Mouse (Mus musculus) small intestine, adult 2 months (tissue): ENCODE data around the gene Sult5a1. TPM values are rescaled to one million over a fixed set of nuclear protein-coding genes. Genes with fewer than 3 reads are reported as not detected.
A peak's percentile ranks its signal among the peaks of the same experiment; 100 is the strongest.

ENCODE experiments used
- H3K27ac ChIP-seq: fragments of 200-500 bp; 2 replicates; pipeline ENCODE4 v1.5.1; 2012; ENCODE audit warnings: low read depth, low read length, control low read depth, inconsistent platforms; ENCODE audit not compliant: insufficient read depth
- H3K27me3 ChIP-seq: fragments of 200-500 bp; 2 replicates; pipeline ENCODE4 v1.6.1; 2012; ENCODE audit warnings: mild to moderate bottlenecking, moderate library complexity, low read length, inconsistent platforms; ENCODE audit not compliant: control insufficient read depth, insufficient read depth
- H3K36me3 ChIP-seq: fragments of 200-500 bp; 2 replicates; pipeline ENCODE4 v1.6.1; 2012; ENCODE audit warnings: mild to moderate bottlenecking, low read length, control low read depth, inconsistent platforms; ENCODE audit not compliant: control insufficient read depth, insufficient read depth
- H3K4me1 ChIP-seq: fragments of 200-500 bp; 2 replicates; pipeline ENCODE4 v1.6.1; 2012; ENCODE audit warnings: low read length, inconsistent platforms, mixed read lengths; ENCODE audit not compliant: control insufficient read depth, insufficient read depth, insufficient read length
- H3K4me3 ChIP-seq: fragments of 200-500 bp; 2 replicates; pipeline ENCODE4 v1.5.1; 2012; ENCODE audit warnings: low read depth, mild to moderate bottlenecking, control low read depth, inconsistent platforms, low read length, moderate library complexity
- CTCF ChIP-seq: fragments of 200-500 bp; IDR thresholded peaks from 2 replicates; pipeline ENCODE4 v1.5.1; 2012; ENCODE audit warnings: low read depth, mild to moderate bottlenecking, control low read depth, inconsistent platforms, low read length, moderate library complexity, mixed read lengths; ENCODE audit not compliant: insufficient replicate concordance, insufficient read length; ENCODE audit errors: extremely low read depth
- POLR2A ChIP-seq: fragments of 200-500 bp; IDR thresholded peaks from 2 replicates; pipeline ENCODE4 v1.6.1; 2012; ENCODE audit warnings: low read depth, mild to moderate bottlenecking, control low read depth, inconsistent platforms, low read length, moderate library complexity
- WGBS: fragments of 180-500 bp; shearing (Covaris S2); methylation state at CpG from one replicate; pipeline ENCODE4 v1.1.7; 2018; 5-methylcytosine and 5-hydroxymethylcytosine counted together
- polyA plus RNA-seq: library from polyadenylated mRNA; depleted of rRNA; stranded (reverse); fragments of >200 nt; gene quantifications from 2 replicates; pipeline ENCODE4 v1.2.3, GENCODE M21; 2012

Sult5a1 gene
- polyA plus RNA-seq, 1 experiment: 0.19 TPM

DNA sequence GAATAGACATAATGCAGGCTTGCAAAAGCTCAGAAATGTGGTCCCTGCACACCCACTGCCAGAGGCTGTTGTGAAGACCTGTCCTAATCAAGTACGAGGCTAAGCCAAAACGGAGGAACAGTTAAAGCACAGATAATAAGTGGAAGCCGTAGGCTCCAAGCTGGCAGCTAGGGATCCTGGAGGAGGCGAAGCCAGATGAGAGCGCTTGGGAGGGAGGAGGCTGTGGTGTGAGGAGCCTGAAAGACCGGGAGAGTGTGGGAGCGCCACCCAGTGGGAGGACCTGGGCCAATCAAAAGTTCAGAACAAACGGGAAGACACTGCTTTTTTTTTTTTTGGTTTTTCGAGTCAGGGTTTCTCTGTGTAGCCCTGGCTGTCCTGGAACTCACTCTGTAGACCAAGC, 32.6 kb upstream of the Sult5a1 start:
- H3K4me1 ChIP-seq: peaks cover 24% of the 10 kb centered on the region; the same call in 1 of the 2 replicates
- no peaks in the 10 kb centered on the region for H3K36me3 ChIP-seq
- no peak for TF ChIP-seq POLR2A
- TF ChIP-seq CTCF: peak; percentile 67; the same call in 1 of the 2 replicates
- 2% methylated on average over 9 of the region's 9 CpGs for WGBS
- H3K4me3 ChIP-seq: peak overlapping the region; percentile 25; the same call in 1 of the 2 replicates
- no peaks in the 10 kb centered on the region for H3K27me3 ChIP-seq
- H3K27ac ChIP-seq: peak overlapping the region; percentile 57

DNA sequence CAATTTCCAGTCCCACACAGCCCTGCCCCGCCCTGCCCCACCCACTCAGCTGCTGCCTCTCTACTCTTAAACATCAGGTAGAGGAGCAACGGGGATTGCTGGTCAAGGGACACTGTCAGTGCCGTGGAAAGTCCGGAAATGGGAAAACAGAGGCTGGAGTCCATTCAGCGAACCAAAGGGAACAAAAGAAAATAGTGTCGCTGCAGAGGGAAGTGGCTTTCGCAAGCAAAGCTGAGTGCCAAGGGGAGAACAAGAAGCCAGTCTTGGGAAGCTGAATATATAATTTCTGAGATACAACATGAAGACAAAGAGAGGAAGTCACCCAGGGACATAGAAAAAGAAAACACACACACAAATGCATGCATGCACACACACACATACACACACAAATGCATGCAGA, 30.7 kb upstream of the Sult5a1 start:
- no peaks in the 10 kb centered on the region for H3K36me3 ChIP-seq
- H3K27me3 ChIP-seq: no peaks in the 10 kb centered on the region
- 16% methylated on average over 7 of the region's 7 CpGs for WGBS
- H3K27ac ChIP-seq: peak overlapping the region; percentile 13; the same call in 1 of the 2 replicates
- H3K4me3 ChIP-seq: no peak overlapping the region
- TF ChIP-seq CTCF (no peak), POLR2A (no peak)
- H3K4me1 ChIP-seq: peaks cover 24% of the 10 kb centered on the region; the same call in 1 of the 2 replicates

DNA sequence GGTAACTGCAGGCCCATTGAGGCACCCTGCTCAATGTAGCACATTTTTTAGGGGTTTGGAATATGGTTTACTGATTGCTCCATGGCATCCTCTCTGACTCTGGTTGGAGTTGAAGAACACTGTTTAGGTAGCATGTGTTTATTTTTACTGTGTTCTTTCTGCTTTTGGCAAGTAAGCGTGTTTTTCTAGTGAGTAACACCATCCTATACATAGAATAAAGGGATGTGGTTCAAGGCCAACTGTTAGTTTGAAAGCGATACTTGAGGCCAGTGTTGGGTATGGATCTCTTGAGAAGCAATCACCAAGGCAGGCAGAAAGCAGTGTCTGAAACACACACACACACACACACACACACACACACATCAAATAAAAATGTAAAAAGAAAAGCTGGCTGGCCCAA, 29.9 kb upstream of the Sult5a1 start:
- WGBS: 80% methylated on average over 2 of the region's 2 CpGs
- no peaks in the 10 kb centered on the region for H3K27me3 ChIP-seq
- H3K36me3 ChIP-seq: no peaks in the 10 kb centered on the region
- TF ChIP-seq POLR2A (no peak), CTCF (no peak)
- peaks cover 20% of the 10 kb centered on the region; the same call in 1 of the 2 replicates for H3K4me1 ChIP-seq
- no peak overlapping the region for H3K27ac ChIP-seq
- H3K4me3 ChIP-seq: no peak overlapping the region

DNA sequence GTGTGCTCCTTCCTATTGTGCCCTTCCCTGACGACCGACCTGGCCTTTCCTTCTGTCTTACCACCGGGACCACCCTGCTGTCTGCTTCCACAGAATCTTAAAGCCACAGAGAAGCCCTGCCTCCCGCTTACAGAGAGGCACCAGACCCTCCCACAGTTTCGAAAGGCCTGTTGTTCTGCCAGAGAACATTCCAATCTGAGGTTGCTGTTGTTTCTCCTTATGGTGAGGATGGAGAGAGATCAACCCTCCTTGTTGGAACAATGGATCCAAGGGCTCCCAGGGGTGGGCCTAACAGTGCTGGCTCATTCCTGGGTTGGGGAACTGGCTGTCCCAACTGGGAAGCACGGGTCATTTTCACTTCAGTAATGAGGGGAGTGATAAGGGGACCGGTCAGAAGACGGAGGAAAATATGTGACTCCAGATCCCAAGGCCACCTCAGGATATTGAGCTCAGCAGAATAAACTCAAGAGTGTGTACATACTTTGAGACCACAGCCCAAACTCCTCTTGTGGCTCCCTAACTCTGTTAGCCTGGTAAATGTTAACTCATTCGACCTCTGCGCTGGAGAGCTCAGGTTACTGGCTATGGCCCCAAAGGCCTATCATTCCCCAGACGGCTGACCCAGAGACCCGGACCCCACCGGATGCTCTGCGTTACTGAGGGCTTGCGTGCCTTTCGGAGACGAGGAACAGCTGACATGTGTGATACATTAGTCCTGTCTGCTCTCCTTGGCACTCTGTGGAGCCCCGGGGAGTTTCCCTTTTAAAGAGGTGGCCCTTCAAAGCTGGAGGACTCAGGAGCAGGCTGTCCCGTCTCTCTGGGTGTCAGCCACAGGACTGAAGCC, 27.7 kb upstream of the Sult5a1 start, which contains the start of gene Dpep1:
Gene Dpep1, plus strand, starts transcription at position 677 of the 844 bp plus-strand sequence.
- 50% methylated on average over 19 of the region's 19 CpGs for WGBS
- H3K27ac ChIP-seq: peak within 1 kb of the TSS; percentile 45
- no peaks in the 10 kb centered on the region for H3K27me3 ChIP-seq
- TF ChIP-seq CTCF: no peak
- TF ChIP-seq POLR2A: no peak
- H3K4me3 ChIP-seq: peak within 1 kb of the TSS; percentile 22
- H3K4me1 ChIP-seq: peaks cover 17% of the 10 kb centered on the region; the same call in 1 of the 2 replicates
- H3K36me3 ChIP-seq: no peaks in the 10 kb centered on the region

DNA sequence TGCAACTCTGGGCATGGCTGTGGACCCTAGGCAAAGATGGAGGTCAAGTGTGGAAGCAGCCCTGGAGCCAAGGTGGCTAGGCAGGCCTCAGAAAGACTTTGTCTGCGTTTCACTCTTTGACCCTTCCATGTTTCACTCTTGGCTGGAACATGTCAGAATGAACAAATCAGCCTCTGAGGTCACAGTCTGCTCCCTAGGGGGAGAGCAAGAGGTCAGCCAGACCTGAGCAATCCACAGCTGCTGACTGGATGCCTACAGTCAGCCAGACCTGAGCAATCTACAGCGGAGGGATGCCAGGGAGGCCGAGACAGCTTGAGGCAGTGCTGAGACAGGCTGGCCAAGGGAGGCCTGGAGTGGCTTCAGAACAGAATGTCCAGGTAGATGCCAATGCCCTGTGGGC, 23.3 kb upstream of the Sult5a1 start:
- WGBS: 75% methylated on average over 3 of the region's 3 CpGs
- H3K36me3 ChIP-seq: no peaks in the 10 kb centered on the region
- no peak overlapping the region for H3K4me3 ChIP-seq
- H3K27ac ChIP-seq: no peak overlapping the region
- H3K27me3 ChIP-seq: no peaks in the 10 kb centered on the region
- no peak for TF ChIP-seq CTCF
- H3K4me1 ChIP-seq: peaks cover 3% of the 10 kb centered on the region; the same call in 1 of the 2 replicates

DNA sequence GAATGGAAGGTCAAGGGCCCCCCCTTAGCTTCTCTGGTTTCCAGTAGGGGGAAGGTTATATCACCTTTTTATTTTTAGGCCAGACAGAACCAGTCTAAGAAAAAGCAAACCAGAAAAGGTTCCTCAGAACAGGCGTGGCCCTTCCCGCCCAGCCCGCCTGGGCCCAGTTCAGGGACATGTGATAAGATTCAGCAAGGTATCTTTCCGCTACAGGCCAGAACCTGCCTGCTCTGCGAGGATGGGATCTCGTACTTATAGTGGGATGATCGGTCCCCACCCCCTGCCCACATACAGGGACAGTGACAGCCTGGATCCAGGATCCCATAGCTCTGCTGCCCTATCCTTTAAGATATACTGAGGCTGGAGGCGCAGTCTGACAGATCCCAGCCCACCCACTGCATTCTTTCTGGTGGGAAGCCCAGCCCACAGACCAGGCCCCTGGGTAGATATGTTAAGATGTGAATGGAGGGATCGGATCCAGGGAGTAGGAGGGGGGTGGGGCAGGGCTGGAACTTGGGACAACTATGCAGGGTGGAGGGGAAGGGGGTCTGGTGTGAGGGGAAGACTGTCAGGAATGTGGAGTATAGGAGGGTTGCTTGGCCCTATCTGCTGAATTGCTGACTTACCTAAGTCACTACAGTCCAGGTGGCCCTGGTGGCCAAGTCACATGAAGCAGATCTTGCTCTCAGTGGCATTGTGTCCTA, 1.9 kb downstream of the Sult5a1 start:
- H3K36me3 ChIP-seq: no peaks in the 10 kb centered on the region
- no peaks in the 10 kb centered on the region for H3K27me3 ChIP-seq
- no peak overlapping the region for H3K4me3 ChIP-seq
- TF ChIP-seq POLR2A (no peak), CTCF (no peak)
- H3K4me1 ChIP-seq: no peaks in the 10 kb centered on the region
- WGBS: 61% methylated on average over 9 of the region's 9 CpGs
- H3K27ac ChIP-seq: no peak overlapping the region

DNA sequence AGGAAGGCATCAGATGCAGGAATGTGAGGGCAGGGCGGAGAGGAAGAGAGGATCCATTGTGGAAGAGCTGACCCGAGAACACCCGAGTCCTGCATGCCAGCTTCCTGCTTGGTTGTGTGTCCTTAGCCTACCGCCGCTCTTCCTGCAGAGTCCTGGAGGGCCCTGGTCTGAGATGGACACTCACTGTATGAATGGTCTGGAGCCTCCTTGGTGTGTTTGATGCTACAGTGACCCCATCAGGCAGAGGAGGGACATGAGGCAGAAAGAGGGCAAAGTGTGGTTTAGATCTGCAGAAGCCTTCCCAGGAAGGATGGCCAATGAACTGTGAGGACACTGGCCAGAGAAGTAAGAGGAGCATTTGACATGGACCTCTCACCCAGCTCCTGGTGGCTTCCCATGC, 2.9 kb downstream of the Sult5a1 start:
- no peaks in the 10 kb centered on the region for H3K36me3 ChIP-seq
- no peak overlapping the region for H3K4me3 ChIP-seq
- 77% methylated on average over 5 of the region's 5 CpGs for WGBS
- H3K4me1 ChIP-seq: no peaks in the 10 kb centered on the region
- no peaks in the 10 kb centered on the region for H3K27me3 ChIP-seq
- TF ChIP-seq CTCF: no peak
- TF ChIP-seq POLR2A: no peak
- no peak overlapping the region for H3K27ac ChIP-seq
